Mouse (Mus musculus) forebrain, embryonic 12.5 days (tissue): ENCODE measurements around the gene Slc7a3. TPM values are rescaled to one million over a fixed set of nuclear protein-coding genes. Genes with fewer than 3 reads are reported as not detected.

Source experiments
- polyA plus RNA-seq: library from polyadenylated mRNA; unstranded; fragments of >200 nt; fragmentation: Nextera tagmentation; extraction: Ambion mirVana; gene quantifications from 2 replicates; pipeline ENCODE4 v1.2.1, GENCODE M21; 2016

The Slc7a3 gene
- polyA plus RNA-seq, 1 experiment from 2014 or later: 1.3 TPM

Other genes with a start within 250 kb of the Slc7a3 start
- not detected in 2 replicates for gene Tex11, start 26.4 kb downstream of the Slc7a3 start, polyA plus RNA-seq
- gene Snx12, start 136.5 kb upstream of the Slc7a3 start, polyA plus RNA-seq: 57.3 and 64.6 TPM in 2 replicates
- gene Foxo4, start 168.5 kb upstream of the Slc7a3 start, polyA plus RNA-seq: 1.3 and 1.9 TPM in 2 replicates
- gene Gm614, start 178.0 kb upstream of the Slc7a3 start, polyA plus RNA-seq: not detected in 2 replicates
- gene Il2rg, start 182.2 kb upstream of the Slc7a3 start, polyA plus RNA-seq: 2.0 TPM in 2 replicates
- not detected in 2 replicates for gene Gm20489, start 183.0 kb upstream of the Slc7a3 start, polyA plus RNA-seq
- gene Med12, start 188.0 kb upstream of the Slc7a3 start, polyA plus RNA-seq: 42.0 and 43.1 TPM in 2 replicates
- 32.2 and 36.3 TPM in 2 replicates for gene Nlgn3, start 213.1 kb upstream of the Slc7a3 start, polyA plus RNA-seq